Mouse (Mus musculus): ENCODE data around the gene Fbp1.
"Not testable (repeated sequence)": the region's sequence is repeated elsewhere in the genome, so short reads cannot be mapped to it uniquely, and the experiment has no call there.

The Fbp1 gene

GRCm38 (mm10) chr13:62887712-62888441 is at the start of gene Fbp1:
Gene Fbp1 (minus strand): TSS chr13:62888282.
- no peak for DNase-seq (ENCODE audit: low spot score)

- no peak for DNase-seq (ENCODE audit: low spot score)
Measured at GRCm38 (mm10) chr13:62932452-62932851, 44.4 kb upstream of the Fbp1 start.

- DNase-seq (ENCODE audit: low spot score) = no peak
Measured at GRCm38 (mm10) chr13:62929766-62930389, 41.8 kb upstream of the Fbp1 start.

- not testable (repeated sequence) for DNase-seq (ENCODE audit: low spot score)
Measured at GRCm38 (mm10) chr13:62929144-62929543, 41.1 kb upstream of the Fbp1 start.

- DNase-seq (ENCODE audit: low spot score) = no peak
Measured at GRCm38 (mm10) chr13:62927470-62927869, 39.4 kb upstream of the Fbp1 start.

- DNase-seq (ENCODE audit: low spot score) = peak; percentile 20
Measured at GRCm38 (mm10) chr13:62926479-62926878, 38.4 kb upstream of the Fbp1 start.

GRCm38 (mm10) chr13:62923182-62923581 is 35.1 kb upstream of the Fbp1 start:
- DNase-seq (ENCODE audit: low spot score) = no peak

GRCm38 (mm10) chr13:62922645-62923044 is 34.6 kb upstream of the Fbp1 start:
- no peak for DNase-seq (ENCODE audit: low spot score)

- no peak for DNase-seq (ENCODE audit: low spot score)
Measured at GRCm38 (mm10) chr13:62919647-62920341, 31.7 kb upstream of the Fbp1 start.

- no peak for DNase-seq (ENCODE audit: low spot score)
Measured at GRCm38 (mm10) chr13:62917416-62918110, 29.5 kb upstream of the Fbp1 start.

GRCm38 (mm10) chr13:62916675-62917074 is 28.6 kb upstream of the Fbp1 start:
- no peak for DNase-seq (ENCODE audit: low spot score)

GRCm38 (mm10) chr13:62911575-62911974 is 23.5 kb upstream of the Fbp1 start:
- no peak for DNase-seq (ENCODE audit: low spot score)

- DNase-seq (ENCODE audit: low spot score) = no peak
Measured at GRCm38 (mm10) chr13:62910206-62910605, 22.1 kb upstream of the Fbp1 start.

- DNase-seq (ENCODE audit: low spot score) = no peak
Measured at GRCm38 (mm10) chr13:62909776-62910175, 21.7 kb upstream of the Fbp1 start.

GRCm38 (mm10) chr13:62908163-62908559 is 20.1 kb upstream of the Fbp1 start:
- DNase-seq (ENCODE audit: low spot score) = no peak

- DNase-seq (ENCODE audit: low spot score) = no peak
Measured at GRCm38 (mm10) chr13:62907527-62908162, 19.6 kb upstream of the Fbp1 start.

- no peak for DNase-seq (ENCODE audit: low spot score)
Measured at GRCm38 (mm10) chr13:62901139-62901538, 13.1 kb upstream of the Fbp1 start.

GRCm38 (mm10) chr13:62897927-62898646 is 10.0 kb upstream of the Fbp1 start:
- no peak for DNase-seq (ENCODE audit: low spot score)

GRCm38 (mm10) chr13:62893044-62893842 is 5.2 kb upstream of the Fbp1 start:
- no peak for DNase-seq (ENCODE audit: low spot score)

- no peak for DNase-seq (ENCODE audit: low spot score)
Measured at GRCm38 (mm10) chr13:62889311-62889710, 1.2 kb upstream of the Fbp1 start.

Data from layer of hippocampus, adult 9-10 months (tissue).